ENCODE assay signal across 14 mouse cellular contexts in the genomic region with DNA sequence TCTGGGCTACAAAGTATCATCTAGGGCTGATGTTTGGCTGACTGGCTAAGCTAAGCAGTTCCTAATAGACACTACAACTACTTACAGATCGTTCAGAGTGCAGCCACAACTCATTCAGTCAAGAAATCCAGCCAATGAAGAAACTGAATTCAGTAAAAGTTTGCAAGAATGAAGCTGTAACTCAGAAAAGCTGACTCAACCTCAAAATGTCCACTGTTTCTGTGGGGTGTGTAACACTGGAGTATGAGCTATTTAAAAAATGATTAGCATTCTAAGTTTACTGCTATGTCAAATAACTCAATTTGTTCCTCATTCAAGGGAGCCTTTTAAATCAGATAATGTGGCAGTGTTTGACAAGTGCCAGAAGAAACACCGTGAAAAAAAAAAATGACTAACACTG.
"Had no signal": no experiment of that assay in that cellular context is flagged by ENCODE, and none has a peak within 500 bp of the region (broad histone marks: within the 10 kb centered on the region; RNA-seq: fewer than 3 reads in every experiment).

No protein-coding gene starts in this region.

- H3K36me3 ChIP-seq: midbrain, embryonic 15.5 days; neural tube, embryonic 13.5 days had no signal

- H3K9me3 ChIP-seq: megakaryocyte, embryonic 14.5 days; midbrain, embryonic 15.5 days; neural tube, embryonic 13.5 days had no signal

- H3K4me2 ChIP-seq: midbrain, embryonic 11.5 days; midbrain, embryonic 15.5 days; neural tube, embryonic 13.5 days had no signal

- H3K27ac ChIP-seq: liver, embryonic 14.5 days; macrophage; midbrain, embryonic 15.5 days; neural tube, embryonic 13.5 days had no signal

- H3K9ac ChIP-seq: liver, embryonic 14.5 days; midbrain, embryonic 15.5 days; neural tube, embryonic 13.5 days had no signal

- H3K27me3 ChIP-seq: midbrain, embryonic 15.5 days; neural tube, embryonic 13.5 days had no signal

- DNase-seq: kidney, adult 18-20 months; kidney, postnatal 14 days; left cerebral cortex, postnatal 4 days; retina, postnatal 1 day; right cerebral cortex, postnatal 4 days; spleen, adult 18-20 months; thymus, adult 18-20 months; thymus, postnatal 14 days had no signal

- H3K4me1 ChIP-seq: midbrain, embryonic 15.5 days; neural tube, embryonic 13.5 days had no signal

- H3K4me3 ChIP-seq: megakaryocyte, embryonic 14.5 days; midbrain, embryonic 15.5 days; neural tube, embryonic 13.5 days had no signal

- ATAC-seq: midbrain, embryonic 15.5 days had no signal
